Mouse (Mus musculus): ENCODE results near the gene Frmd4a. TPM values are rescaled to one million over a fixed set of nuclear protein-coding genes. Genes with fewer than 3 reads are reported as not detected.

The Frmd4a gene
- polyA plus RNA-seq, 1 experiment from 2014 or later, result 6.6 TPM

- Histone ChIP-seq H3K4me2 (ENCODE audit: low read depth, low read length) (no peak overlapping the region), H3K27ac (ENCODE audit: low read depth) (no peak overlapping the region), H3K9ac (replicated peaks) (no peak overlapping the region), H3K9me3 (ENCODE audit: low read length) (no peaks in the 10 kb centered on the region), H3K4me3 (ENCODE audit: low read depth, low read length) (no peak overlapping the region), H3K27me3 (ENCODE audit: insufficient read depth, low read length) (no peaks in the 10 kb centered on the region), H3K36me3 (replicated peaks; ENCODE audit: insufficient read depth, low read length) (no peaks in the 10 kb centered on the region), H3K4me1 (ENCODE audit: insufficient read depth) (no peaks in the 10 kb centered on the region)
- TF ChIP-seq EP300 (IDR thresholded peaks at IDR 0.05; ENCODE audit: low read depth) (no peak), CTCF (IDR thresholded peaks at IDR 0.05; ENCODE audit: low read depth) (no peak)
- DNase-seq (no peak), ATAC-seq (no peak)
- whole genome bisulfite sequencing (ENCODE audit: insufficient replicate concordance), result 70% methylated on average over 7 of the region's 7 CpGs
These were observed 95.9 kb downstream of the Frmd4a start for GRCm38 (mm10) chr2:4113303-4113920.

DNA sequence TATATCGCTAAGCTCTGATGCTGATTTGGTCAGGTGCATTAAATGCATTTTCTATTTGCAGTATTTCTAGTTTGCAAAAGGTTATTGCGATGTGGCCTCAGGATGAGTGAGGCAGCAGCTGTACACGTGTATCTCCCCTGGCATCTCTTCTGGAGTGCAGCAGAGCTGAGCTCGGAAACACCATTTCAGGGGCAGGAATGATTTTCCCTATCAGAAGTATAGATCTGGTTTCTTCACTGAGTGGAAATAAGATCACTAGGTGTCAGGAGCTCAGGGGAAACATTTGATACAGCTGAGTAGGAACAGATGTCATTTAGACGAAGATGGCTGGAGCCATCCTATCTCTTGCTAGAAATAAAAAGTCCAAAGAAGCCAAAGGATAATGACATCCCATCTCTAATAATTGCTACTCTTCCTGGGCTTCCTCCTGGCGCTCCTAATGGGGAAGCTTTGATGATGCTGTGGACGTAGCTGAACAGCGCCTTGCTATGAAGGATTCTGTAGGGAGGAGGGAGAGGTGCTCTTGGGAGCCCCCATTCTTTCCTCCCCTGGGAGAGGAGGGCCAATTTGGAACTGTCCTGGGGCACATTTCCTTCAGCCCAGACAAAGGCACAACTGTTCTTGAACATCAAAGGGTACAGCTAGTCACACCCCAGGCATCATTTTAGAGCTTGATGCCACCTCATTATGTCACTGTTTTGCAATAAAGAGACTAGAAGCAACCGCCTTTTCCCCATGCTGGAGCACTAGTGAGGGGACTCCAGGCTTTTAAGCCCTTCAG lies 102.4 kb downstream of the Frmd4a start:
- Histone ChIP-seq H3K27ac (ENCODE audit: low read depth) (no peak overlapping the region), H3K36me3 (replicated peaks; ENCODE audit: insufficient read depth, low read length) (no peaks in the 10 kb centered on the region), H3K27me3 (ENCODE audit: insufficient read depth, low read length) (no peaks in the 10 kb centered on the region), H3K9ac (replicated peaks) (no peak overlapping the region), H3K4me3 (ENCODE audit: low read depth, low read length) (no peak overlapping the region), H3K4me2 (ENCODE audit: low read depth, low read length) (no peak overlapping the region), H3K9me3 (ENCODE audit: low read length) (no peaks in the 10 kb centered on the region), H3K4me1 (ENCODE audit: insufficient read depth) (no peaks in the 10 kb centered on the region)
- 65% methylated on average over 9 of the region's 9 CpGs for WGBS (ENCODE audit: insufficient replicate concordance)
- TF ChIP-seq CTCF (IDR thresholded peaks at IDR 0.05; ENCODE audit: low read depth) (no peak), EP300 (IDR thresholded peaks at IDR 0.05; ENCODE audit: low read depth) (no peak)
- ATAC-seq, result no peak
- no peak for DNase-seq

- no peaks in the 10 kb centered on the region for H3K9me3 ChIP-seq (ENCODE audit: low read length)
- no peak for ATAC-seq
These were observed 113.7 kb downstream of the Frmd4a start for GRCm38 (mm10) chr2:4131216-4131615.

GRCm38 (mm10) chr2:4137493-4137892 lies 120.0 kb downstream of the Frmd4a start:
- Histone ChIP-seq H3K27me3 (ENCODE audit: insufficient read depth, low read length) (no peaks in the 10 kb centered on the region), H3K4me2 (ENCODE audit: low read depth, low read length) (no peak overlapping the region), H3K9ac (replicated peaks) (no peak overlapping the region), H3K9me3 (ENCODE audit: low read length) (no peaks in the 10 kb centered on the region), H3K4me3 (ENCODE audit: low read depth, low read length) (no peak overlapping the region), H3K36me3 (replicated peaks; ENCODE audit: insufficient read depth, low read length) (no peaks in the 10 kb centered on the region), H3K4me1 (ENCODE audit: insufficient read depth) (no peaks in the 10 kb centered on the region), H3K27ac (ENCODE audit: low read depth) (no peak overlapping the region)
- 75% methylated on average over 3 of the region's 3 CpGs for WGBS (ENCODE audit: insufficient replicate concordance)
- TF ChIP-seq EP300 (IDR thresholded peaks at IDR 0.05; ENCODE audit: low read depth) (no peak), CTCF (IDR thresholded peaks at IDR 0.05; ENCODE audit: low read depth) (no peak)
- DNase-seq (no peak), ATAC-seq (no peak)

More at GRCm38 (mm10) chr2:4131216-4131615, 113.7 kb downstream of the Frmd4a start:
- DNase-seq, result no peak
- Histone ChIP-seq H3K4me2 (ENCODE audit: low read depth, low read length) (no peak overlapping the region), H3K27me3 (ENCODE audit: insufficient read depth, low read length) (no peaks in the 10 kb centered on the region), H3K9ac (replicated peaks) (no peak overlapping the region), H3K27ac (ENCODE audit: low read depth) (no peak overlapping the region), H3K4me3 (ENCODE audit: low read depth, low read length) (no peak overlapping the region), H3K4me1 (ENCODE audit: insufficient read depth) (no peaks in the 10 kb centered on the region), H3K36me3 (replicated peaks; ENCODE audit: insufficient read depth, low read length) (no peaks in the 10 kb centered on the region)
- WGBS (ENCODE audit: insufficient replicate concordance), result 78% methylated on average over 4 of the region's 4 CpGs
- TF ChIP-seq EP300 (IDR thresholded peaks at IDR 0.05; ENCODE audit: low read depth) (no peak), CTCF (IDR thresholded peaks at IDR 0.05; ENCODE audit: low read depth) (no peak)

GRCm38 (mm10) chr2:4142221-4142950 lies 124.9 kb downstream of the Frmd4a start:
- no peaks in the 10 kb centered on the region for H3K27me3 ChIP-seq (ENCODE audit: insufficient read depth, low read length)
- H3K4me3 ChIP-seq (ENCODE audit: low read depth, low read length), result no peak overlapping the region
- WGBS (ENCODE audit: insufficient replicate concordance), result 57% methylated on average over 4 of the region's 4 CpGs
- no peak for ATAC-seq
- no peak overlapping the region for H3K27ac ChIP-seq (ENCODE audit: low read depth)
- H3K4me2 ChIP-seq (ENCODE audit: low read depth, low read length), result no peak overlapping the region
- H3K9ac ChIP-seq (replicated peaks), result no peak overlapping the region
- no peaks in the 10 kb centered on the region for H3K9me3 ChIP-seq (ENCODE audit: low read length)
- no peak for DNase-seq
- no peaks in the 10 kb centered on the region for H3K4me1 ChIP-seq (ENCODE audit: insufficient read depth)
- TF ChIP-seq EP300 (IDR thresholded peaks at IDR 0.05; ENCODE audit: low read depth) (no peak), CTCF (IDR thresholded peaks at IDR 0.05; ENCODE audit: low read depth) (no peak)
- H3K36me3 ChIP-seq (replicated peaks; ENCODE audit: insufficient read depth, low read length), result no peaks in the 10 kb centered on the region

DNA sequence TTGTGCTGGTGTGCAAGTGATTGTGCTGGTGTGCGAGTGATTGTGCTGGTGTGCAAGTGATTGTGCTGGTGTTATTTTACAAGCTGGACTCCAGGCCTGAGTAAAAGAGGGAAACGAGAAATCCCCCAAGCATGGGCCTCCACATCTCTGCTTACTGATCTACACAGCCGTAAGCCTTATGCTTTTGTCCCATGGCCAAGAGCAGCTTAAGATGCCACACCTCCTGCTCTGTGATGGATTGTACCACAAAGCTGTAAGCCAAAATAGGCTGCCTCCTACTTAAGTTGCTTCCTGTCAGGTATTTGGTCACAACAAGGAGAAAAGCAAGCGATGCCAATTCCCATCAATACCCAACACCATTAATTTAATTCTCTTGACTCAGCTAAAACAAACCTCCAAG lies 126.9 kb downstream of the Frmd4a start:
- WGBS (ENCODE audit: insufficient replicate concordance), result 78% methylated on average over 4 of the region's 4 CpGs
- TF ChIP-seq CTCF (IDR thresholded peaks at IDR 0.05; ENCODE audit: low read depth), result no peak
- TF ChIP-seq EP300 (IDR thresholded peaks at IDR 0.05; ENCODE audit: low read depth), result no peak
- no peak overlapping the region for H3K27ac ChIP-seq (ENCODE audit: low read depth)
- no peaks in the 10 kb centered on the region for H3K4me1 ChIP-seq (ENCODE audit: insufficient read depth)
- no peak overlapping the region for H3K4me3 ChIP-seq (ENCODE audit: low read depth, low read length)
- no peaks in the 10 kb centered on the region for H3K36me3 ChIP-seq (replicated peaks; ENCODE audit: insufficient read depth, low read length)
- DNase-seq (no peak), ATAC-seq (no peak)
- no peaks in the 10 kb centered on the region for H3K27me3 ChIP-seq (ENCODE audit: insufficient read depth, low read length)
- H3K9me3 ChIP-seq (ENCODE audit: low read length), result no peaks in the 10 kb centered on the region
- no peak overlapping the region for H3K9ac ChIP-seq (replicated peaks)
- no peak overlapping the region for H3K4me2 ChIP-seq (ENCODE audit: low read depth, low read length)

Measured in liver, postnatal 0 days (tissue).